In the genomic region with DNA sequence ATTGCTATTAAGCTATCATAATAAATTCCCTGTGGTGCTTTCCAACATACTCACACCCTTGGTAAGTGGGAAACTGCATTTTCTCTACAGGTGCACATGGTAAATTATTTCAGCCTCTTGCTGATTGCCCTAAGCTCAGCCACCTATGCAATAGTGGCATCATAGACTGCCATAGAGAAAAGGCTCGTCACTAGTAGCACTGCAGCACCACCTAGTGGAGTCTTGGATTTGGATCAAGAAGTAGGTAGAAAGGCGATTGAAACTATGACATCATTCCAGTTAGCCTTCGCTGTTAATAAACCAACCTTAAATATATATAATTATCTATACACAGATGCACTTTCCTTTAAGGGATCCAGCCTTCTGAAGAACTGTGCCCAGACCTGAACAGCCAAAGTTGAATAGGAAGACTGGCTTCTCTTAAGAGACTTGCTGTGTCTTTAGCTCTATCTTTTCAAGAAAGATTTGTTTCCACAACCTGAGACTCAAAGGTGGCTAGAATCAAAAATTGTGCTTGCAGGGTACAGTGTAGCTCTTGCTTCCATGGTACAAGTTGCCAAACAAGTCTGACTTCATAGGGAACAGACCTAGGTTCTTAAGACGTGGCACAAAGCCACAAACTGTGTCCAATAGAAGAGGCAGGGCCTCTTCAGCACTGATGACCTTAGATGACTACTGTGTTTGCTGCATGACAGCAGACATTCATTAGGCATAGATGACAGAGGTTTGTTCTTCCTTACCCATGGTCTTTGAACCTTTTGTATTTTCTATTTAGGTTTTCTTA, we compare ENCODE assay signal across 8 mouse cellular contexts. TPM values are rescaled to one million over a fixed set of nuclear protein-coding genes. Genes with fewer than 3 reads are reported as not detected.
DNase-seq lines count a peak whose midpoint lies in the region; ATAC-seq and TF ChIP-seq lines count a peak whose summit lies in the region.

No protein-coding gene starts in this region.

- ATAC-seq in intestine, embryonic 14.5 days (replicated peaks; ENCODE audit: low FRiP score, low TSS enrichment, low read depth): 0 out of 2 replicates have a peak, but pooled peaks have one; percentile 50
- ATAC-seq in intestine, embryonic 15.5 days: no peak
- peak; percentile 71; the same call in 1 of the 2 replicates for ATAC-seq in limb, embryonic 14.5 days (ENCODE audit: low FRiP score, low read depth)
- ATAC-seq in monocyte, adult 5-6 weeks (replicated peaks; ENCODE audit: insufficient number of reproducible peaks, low FRiP score, low TSS enrichment, poor library complexity, severe bottlenecking): peak; percentile 78

- no peaks in the 10 kb centered on the region for H3K9me3 ChIP-seq in intestine, embryonic 14.5 days (ENCODE audit: control insufficient read depth, low read length)
- H3K9me3 ChIP-seq in intestine, embryonic 15.5 days: no peaks in the 10 kb centered on the region
- no peaks in the 10 kb centered on the region for H3K9me3 ChIP-seq in limb, embryonic 14.5 days (ENCODE audit: control insufficient read depth, low read length)

- no peaks in the 10 kb centered on the region for H3K4me1 ChIP-seq in intestine, embryonic 14.5 days (replicated peaks; ENCODE audit: control insufficient read depth, insufficient read depth, low read length)
- H3K4me1 ChIP-seq in intestine, embryonic 15.5 days (replicated peaks): no peaks in the 10 kb centered on the region
- H3K4me1 ChIP-seq in limb, embryonic 14.5 days (ENCODE audit: control insufficient read depth, insufficient read depth, low read length): no peaks in the 10 kb centered on the region

- DNase-seq in intestine, embryonic 14.5 days (ENCODE audit: low spot score): peak; percentile 86
- DNase-seq in cerebellum, adult 18-20 months: peak; percentile 82 to 85
- peak; percentile 77 for DNase-seq in forelimb bud, embryonic 11.5 days (ENCODE audit: low read depth, low spot score)
- DNase-seq in kidney, adult 8-10 months: peak; percentile 55 to 80
- peak; percentile 90 for DNase-seq in limb, embryonic 14.5 days (ENCODE audit: low spot score)
- peak; percentile 59 to 78 for DNase-seq in spleen, postnatal 4 days (ENCODE audit: low spot score in 2 of 2)

- no peak overlapping the region for H3K9ac ChIP-seq in intestine, embryonic 14.5 days (ENCODE audit: low read length)
- no peak overlapping the region for H3K9ac ChIP-seq in intestine, embryonic 15.5 days
- no peak overlapping the region for H3K9ac ChIP-seq in limb, embryonic 14.5 days (ENCODE audit: low read depth, low read length, severe bottlenecking)

- H3K27ac ChIP-seq in intestine, embryonic 14.5 days (ENCODE audit: low read depth): no peak overlapping the region
- H3K27ac ChIP-seq in intestine, embryonic 15.5 days: no peak overlapping the region
- H3K27ac ChIP-seq in limb, embryonic 14.5 days (replicated peaks; ENCODE audit: low read depth, low read length): no peak overlapping the region

- H3K4me3 ChIP-seq in intestine, embryonic 14.5 days (ENCODE audit: low read depth, low read length): no peak overlapping the region
- no peak overlapping the region for H3K4me3 ChIP-seq in intestine, embryonic 15.5 days (replicated peaks)
- no peak overlapping the region for H3K4me3 ChIP-seq in limb, embryonic 14.5 days (replicated peaks; ENCODE audit: low read length)

- 38% methylated on average over 4 of the region's 4 CpGs for WGBS in intestine, embryonic 14.5 days
- 34% methylated on average over 4 of the region's 4 CpGs for WGBS in intestine, embryonic 15.5 days
- 34% methylated on average over 4 of the region's 4 CpGs for WGBS in limb, embryonic 14.5 days

- no peaks in the 10 kb centered on the region for H3K27me3 ChIP-seq in intestine, embryonic 14.5 days (replicated peaks; ENCODE audit: control insufficient read depth, insufficient read depth, low read length)
- H3K27me3 ChIP-seq in intestine, embryonic 15.5 days (replicated peaks): no peaks in the 10 kb centered on the region
- H3K27me3 ChIP-seq in limb, embryonic 14.5 days (ENCODE audit: control insufficient read depth, insufficient read depth, low read length): no peaks in the 10 kb centered on the region

- no peak overlapping the region for H3K4me2 ChIP-seq in intestine, embryonic 14.5 days (ENCODE audit: low read length)
- H3K4me2 ChIP-seq in intestine, embryonic 15.5 days (replicated peaks): no peak overlapping the region
- H3K4me2 ChIP-seq in limb, embryonic 14.5 days (replicated peaks; ENCODE audit: low read depth, low read length, severe bottlenecking): no peak overlapping the region

- TF ChIP-seq POLR2A in limb, embryonic 14.5 days (IDR thresholded peaks at IDR 0.05; ENCODE audit: borderline replicate concordance, extremely low read depth, insufficient read depth, insufficient read length): no peak

- H3K36me3 ChIP-seq in intestine, embryonic 14.5 days (ENCODE audit: control insufficient read depth, insufficient read depth, low read length): peaks cover 19% of the 10 kb centered on the region; the same call in 1 of the 2 replicates
- H3K36me3 ChIP-seq in intestine, embryonic 15.5 days: no peaks in the 10 kb centered on the region
- peaks cover 24% of the 10 kb centered on the region for H3K36me3 ChIP-seq in limb, embryonic 14.5 days (ENCODE audit: control insufficient read depth, insufficient read depth, low read length)

RNA-seq across cellular contexts. Expression of a gene that starts 41.4 kb away (rescaled TPM):
- 38.1 TPM in 2 replicates for polyA plus RNA-seq in intestine, embryonic 14.5 days (2014; fragmentation: Nextera tagmentation; extraction: Ambion mirVana)
- polyA plus RNA-seq in intestine, embryonic 15.5 days (2015; fragmentation: Nextera tagmentation; extraction: Ambion mirVana): 44.0 and 45.5 TPM in 2 replicates
- 7.6 and 9.1 TPM in 2 replicates for polyA plus RNA-seq in limb, embryonic 14.5 days (2012; rRNA removed)
- 15.8 and 17.7 TPM in 2 replicates for polyA plus RNA-seq in limb, embryonic 14.5 days (2014; fragmentation: Nextera tagmentation; extraction: Ambion mirVana)
- total RNA-seq in monocyte, adult 5-6 weeks (2017): 4.5 to 8.4 TPM (median 5.5 TPM) in 3 replicates

RNA-seq across cellular contexts. Expression of a gene that starts 56.0 kb away (rescaled TPM):
- polyA plus RNA-seq in intestine, embryonic 14.5 days (2014; fragmentation: Nextera tagmentation; extraction: Ambion mirVana): 1.4 TPM in 2 replicates
- 6.9 and 11.1 TPM in 2 replicates for polyA plus RNA-seq in intestine, embryonic 15.5 days (2015; fragmentation: Nextera tagmentation; extraction: Ambion mirVana)
- polyA plus RNA-seq in limb, embryonic 14.5 days (2012; rRNA removed): 1.4 and 1.5 TPM in 2 replicates
- polyA plus RNA-seq in limb, embryonic 14.5 days (2014; fragmentation: Nextera tagmentation; extraction: Ambion mirVana): 1.1 and 1.2 TPM in 2 replicates
- total RNA-seq in monocyte, adult 5-6 weeks (2017): 365 to 424 TPM (median 376 TPM) in 3 replicates
